Mouse (Mus musculus) limb, embryonic 15.5 days (tissue): ENCODE measurements around the gene 2310009B15Rik. TPM values are rescaled to one million over a fixed set of nuclear protein-coding genes. Genes with fewer than 3 reads are reported as not detected.

ENCODE experiments used
- ATAC-seq: fragments of 200-750 bp; cut with Nextera tagmentation; 2 replicates; pipeline ENCODE4 v1.8.0; 2017; ENCODE audit warnings: low read depth, moderate TSS enrichment; ENCODE audit not compliant: insufficient number of reproducible peaks, low FRiP score, low TSS enrichment
- H3K27ac ChIP-seq: fragments of 300-500 bp; sonication (generic); 2 replicates; pipeline ENCODE4 v1.5.1; 2015; ENCODE audit warnings: moderate library complexity, mild to moderate bottlenecking, inconsistent platforms
- H3K27me3 ChIP-seq: fragments of 300-500 bp; sonication (generic); 2 replicates; pipeline ENCODE4 v1.6.1; 2015; ENCODE audit warnings: inconsistent platforms
- H3K36me3 ChIP-seq: fragments of 300-500 bp; sonication (generic); 2 replicates; pipeline ENCODE4 v1.6.1; 2015; ENCODE audit warnings: inconsistent platforms
- H3K4me1 ChIP-seq: fragments of 300-500 bp; sonication (generic); 2 replicates; pipeline ENCODE4 v1.6.1; 2015; ENCODE audit warnings: inconsistent platforms
- H3K4me2 ChIP-seq: fragments of 300-500 bp; sonication (generic); 2 replicates; pipeline ENCODE4 v1.6.1; 2015; ENCODE audit warnings: mild to moderate bottlenecking, inconsistent platforms
- H3K4me3 ChIP-seq: fragments of 300-500 bp; sonication (generic); 2 replicates; pipeline ENCODE4 v1.5.1; 2015; ENCODE audit warnings: mild to moderate bottlenecking, inconsistent platforms
- H3K9ac ChIP-seq: fragments of 300-500 bp; sonication (generic); 2 replicates; pipeline ENCODE4 v1.6.1; 2015; ENCODE audit warnings: inconsistent platforms
- H3K9me3 ChIP-seq: fragments of 300-500 bp; sonication (generic); 2 replicates; pipeline ENCODE4 v1.6.1; 2016; ENCODE audit warnings: inconsistent platforms
- WGBS: fragments of 180-500 bp; shearing (Covaris S2); methylation state at CpG from one replicate; pipeline ENCODE4 v1.1.7; 2015; 5-methylcytosine and 5-hydroxymethylcytosine counted together
- polyA plus RNA-seq: library from polyadenylated mRNA; unstranded; fragments of >200 nt; fragmentation: Nextera tagmentation; extraction: Ambion mirVana; gene quantifications from 2 replicates; pipeline ENCODE4 v1.2.1, GENCODE M21; 2015

The 2310009B15Rik gene
- polyA plus RNA-seq, 1 experiment from 2014 or later = 38.0 TPM

DNA sequence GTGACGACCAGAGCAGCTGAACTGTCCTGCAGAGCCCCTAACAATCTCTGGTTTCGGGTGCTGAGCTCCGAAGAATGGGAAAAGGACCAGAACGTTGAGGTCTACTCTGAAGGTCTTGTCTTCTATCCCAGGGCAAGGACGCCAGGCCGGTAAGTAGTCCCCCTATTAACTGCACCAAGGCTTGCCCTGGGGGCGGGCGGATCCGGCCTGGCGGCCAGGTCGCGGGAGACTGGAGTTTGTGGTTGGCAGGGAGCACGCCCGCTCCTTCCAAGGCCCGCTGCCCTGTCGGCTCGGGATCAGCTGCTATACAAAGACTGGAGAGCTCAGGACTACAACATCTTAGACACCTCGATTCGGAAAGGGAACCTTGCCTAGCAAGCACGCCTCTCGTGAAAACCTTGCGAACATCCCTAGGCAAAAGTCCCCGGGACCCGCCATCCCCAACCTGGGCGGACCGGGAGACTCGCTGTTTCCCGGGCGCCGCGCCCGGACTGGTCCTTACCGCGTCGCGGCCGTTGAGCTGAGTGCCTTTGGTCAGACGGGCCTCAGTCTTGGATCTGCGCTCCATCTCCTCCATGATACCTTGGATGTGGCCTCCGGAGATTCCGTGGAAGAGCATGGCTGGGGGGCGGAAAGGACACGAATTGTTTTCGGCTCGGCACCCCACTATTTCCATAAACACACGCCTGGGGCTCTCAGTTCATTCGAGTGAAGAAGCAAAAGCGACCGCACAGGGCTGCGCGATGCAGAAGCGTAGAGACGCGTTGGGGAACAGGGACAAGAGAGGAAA, 15.2 kb downstream of the 2310009B15Rik start:
- no peak for ATAC-seq
- WGBS = under 1% methylated on average over 54 of the region's 54 CpGs
- Histone ChIP-seq H3K4me2 (peak overlapping the region; percentile 68), H3K36me3 (no peaks in the 10 kb centered on the region), H3K9ac (peak overlapping the region; percentile 47; the same call in 1 of the 2 replicates), H3K9me3 (no peaks in the 10 kb centered on the region), H3K27me3 (peaks cover 56% of the 10 kb centered on the region), H3K4me1 (peaks cover 44% of the 10 kb centered on the region), H3K4me3 (peak overlapping the region; percentile 51), H3K27ac (peak overlapping the region; percentile 65)

DNA sequence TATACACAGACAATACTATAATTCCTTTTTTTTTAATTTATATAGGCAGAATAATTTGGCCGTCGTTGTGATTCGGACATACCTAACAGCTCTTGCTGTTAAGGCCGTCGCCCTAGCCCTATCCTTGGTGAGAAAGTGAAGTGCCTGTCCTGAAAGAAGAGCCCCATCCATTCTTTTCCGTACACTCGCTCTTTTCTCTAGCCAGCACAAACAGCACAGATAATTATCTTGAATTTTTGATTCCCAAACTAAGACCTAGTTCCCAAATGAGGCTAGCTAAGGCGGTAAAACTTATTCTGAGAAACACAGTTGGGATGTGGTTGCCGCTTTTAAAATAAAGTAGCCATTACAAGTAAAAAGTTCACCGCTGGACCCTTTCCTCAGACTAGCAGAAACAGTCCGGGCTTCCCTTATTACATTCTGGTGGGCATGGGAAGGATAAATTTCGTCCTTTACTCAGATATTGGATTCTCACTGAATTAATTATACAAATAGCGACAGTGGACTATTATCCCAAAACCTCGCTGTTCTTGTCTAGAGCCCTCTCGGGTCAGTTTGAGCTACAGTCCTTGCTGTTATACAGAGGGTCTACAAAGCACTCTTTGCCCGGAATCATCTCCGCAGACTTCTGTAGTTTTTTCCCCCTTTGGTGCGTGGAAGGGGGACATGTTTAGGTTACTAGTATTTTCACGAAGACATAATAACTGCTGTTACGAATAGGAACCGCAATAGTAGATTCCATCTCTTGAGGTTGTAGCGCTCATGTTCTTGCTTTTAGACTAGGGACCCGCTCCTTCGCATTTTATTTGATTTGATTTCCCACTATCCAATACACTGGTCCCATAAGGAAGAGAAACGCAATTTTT, 16.0 kb downstream of the 2310009B15Rik start:
- no peak for ATAC-seq
- peak overlapping the region; percentile 65; the same call in 1 of the 2 replicates for H3K27ac ChIP-seq
- H3K9ac ChIP-seq = no peak overlapping the region; the same call in 1 of the 2 replicates
- H3K27me3 ChIP-seq = peaks cover 54% of the 10 kb centered on the region
- H3K4me3 ChIP-seq = peak overlapping the region; percentile 51
- H3K9me3 ChIP-seq = no peaks in the 10 kb centered on the region
- peaks cover 44% of the 10 kb centered on the region for H3K4me1 ChIP-seq
- WGBS = 6% methylated on average over 25 of the region's 25 CpGs
- peak overlapping the region; percentile 68 for H3K4me2 ChIP-seq
- H3K36me3 ChIP-seq = no peaks in the 10 kb centered on the region

GRCm38 (mm10) chr1:138839809-138840430, 16.7 kb downstream of the 2310009B15Rik start:
- WGBS = 12% methylated on average over 16 of the region's 16 CpGs
- Histone ChIP-seq H3K9ac (0 out of 2 replicates have a peak overlapping the region, but pooled peaks have one; percentile 17), H3K4me2 (peak overlapping the region; percentile 68), H3K36me3 (no peaks in the 10 kb centered on the region), H3K27ac (no peak overlapping the region), H3K9me3 (no peaks in the 10 kb centered on the region), H3K4me3 (peak overlapping the region; percentile 51), H3K4me1 (peaks cover 44% of the 10 kb centered on the region), H3K27me3 (peaks cover 51% of the 10 kb centered on the region)
- ATAC-seq = no peak

DNA sequence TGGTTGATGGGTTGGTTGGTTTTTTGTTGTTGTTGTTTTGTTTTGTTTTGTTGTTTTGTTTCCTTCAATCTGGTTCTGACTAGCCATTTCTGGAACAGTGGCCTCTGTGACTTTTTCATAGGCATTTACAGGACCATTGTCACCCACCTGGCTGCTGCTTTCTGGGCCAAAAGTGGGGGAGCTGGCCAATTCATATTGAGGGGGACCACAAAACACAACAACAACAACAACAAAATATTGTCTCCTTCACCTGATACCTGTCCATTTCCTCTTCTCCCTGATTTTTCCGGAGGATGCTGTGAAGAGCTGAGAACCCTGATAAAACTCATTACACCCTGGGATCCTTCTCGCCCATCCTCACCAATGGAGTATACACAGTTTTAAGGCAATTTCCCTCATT, 17.4 kb downstream of the 2310009B15Rik start:
- Histone ChIP-seq H3K27me3 (peaks cover 47% of the 10 kb centered on the region), H3K9me3 (no peaks in the 10 kb centered on the region), H3K4me3 (peak overlapping the region; percentile 51), H3K9ac (no peak overlapping the region), H3K4me1 (peaks cover 43% of the 10 kb centered on the region), H3K4me2 (peak overlapping the region; percentile 68; the same call in 1 of the 2 replicates), H3K36me3 (no peaks in the 10 kb centered on the region), H3K27ac (no peak overlapping the region)
- 38% methylated on average over 2 of the region's 2 CpGs for WGBS
- ATAC-seq = no peak

- no peak overlapping the region for H3K9ac ChIP-seq
- ATAC-seq = peak; percentile 9; the same call in 1 of the 2 replicates
These were observed 18.6 kb downstream of the 2310009B15Rik start for GRCm38 (mm10) chr1:138837786-138838743.

GRCm38 (mm10) chr1:138835355-138835900, 21.2 kb downstream of the 2310009B15Rik start:
- H3K9me3 ChIP-seq = no peaks in the 10 kb centered on the region
- ATAC-seq = no peak
- H3K27me3 ChIP-seq = peaks cover 54% of the 10 kb centered on the region
- no peak overlapping the region for H3K4me3 ChIP-seq
- H3K27ac ChIP-seq = no peak overlapping the region
- 8% methylated on average over 3 of the region's 3 CpGs for WGBS
- no peak overlapping the region for H3K4me2 ChIP-seq
- no peaks in the 10 kb centered on the region for H3K36me3 ChIP-seq
- H3K9ac ChIP-seq = no peak overlapping the region
- H3K4me1 ChIP-seq = peaks cover 22% of the 10 kb centered on the region

More at GRCm38 (mm10) chr1:138837786-138838743, 18.6 kb downstream of the 2310009B15Rik start:
- Histone ChIP-seq H3K27ac (no peak overlapping the region; the same call in 1 of the 2 replicates), H3K4me2 (peak overlapping the region; percentile 39), H3K36me3 (no peaks in the 10 kb centered on the region), H3K4me3 (peak overlapping the region; percentile 27), H3K27me3 (peaks cover 42% of the 10 kb centered on the region), H3K4me1 (peaks cover 31% of the 10 kb centered on the region), H3K9me3 (no peaks in the 10 kb centered on the region)
- WGBS = 13% methylated on average over 27 of the region's 27 CpGs

DNA sequence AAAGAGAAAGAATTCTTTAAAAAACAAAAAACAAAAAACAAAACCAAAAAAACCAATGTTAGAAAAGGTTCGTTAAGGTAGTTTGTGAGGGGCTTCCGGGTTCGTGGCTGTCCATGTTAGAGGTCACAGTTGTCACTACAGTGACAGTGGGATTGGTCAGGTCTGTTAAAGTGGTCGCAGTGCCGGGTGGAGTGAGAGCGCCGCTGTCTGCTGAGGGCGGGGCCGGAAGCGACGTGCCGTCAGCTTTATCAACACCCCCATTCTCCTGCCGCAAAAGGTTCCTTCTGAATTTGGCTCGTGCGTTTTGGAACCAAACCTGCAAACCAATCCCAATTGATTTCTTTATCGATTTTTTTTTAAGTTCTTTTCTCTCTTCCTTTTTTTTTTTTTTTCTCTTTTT, 25.3 kb downstream of the 2310009B15Rik start:
- peak overlapping the region; percentile 42 for H3K4me2 ChIP-seq
- H3K36me3 ChIP-seq = no peaks in the 10 kb centered on the region
- 12% methylated on average over 16 of the region's 16 CpGs for WGBS
- peak overlapping the region; percentile 22 for H3K4me3 ChIP-seq
- H3K27ac ChIP-seq = no peak overlapping the region
- peaks cover 23% of the 10 kb centered on the region for H3K27me3 ChIP-seq
- no peak for ATAC-seq
- peaks cover 7% of the 10 kb centered on the region; the same call in 1 of the 2 replicates for H3K4me1 ChIP-seq
- H3K9me3 ChIP-seq = no peaks in the 10 kb centered on the region
- no peak overlapping the region for H3K9ac ChIP-seq

DNA sequence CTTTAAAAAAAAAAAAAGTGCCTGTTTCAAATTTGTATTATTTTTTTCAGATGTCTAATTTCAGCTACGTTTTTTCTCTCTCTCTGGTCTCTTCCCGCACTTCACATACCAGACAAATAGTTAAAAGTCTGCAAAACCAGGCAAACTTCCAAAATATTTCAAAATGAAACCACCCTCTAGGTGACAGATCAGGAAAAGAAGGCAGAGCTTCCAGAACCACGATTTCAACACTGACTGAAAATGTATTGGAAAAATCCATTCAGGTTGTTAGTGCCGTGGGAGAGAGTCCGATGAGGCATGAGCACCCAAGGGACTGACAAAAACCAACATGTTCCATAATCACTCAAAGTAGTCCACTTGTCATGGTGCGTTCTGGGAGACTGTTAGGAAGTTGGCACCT, 29.8 kb downstream of the 2310009B15Rik start:
- peaks cover 7% of the 10 kb centered on the region; the same call in 1 of the 2 replicates for H3K4me1 ChIP-seq
- WGBS = 19% methylated on average over 6 of the region's 6 CpGs
- no peaks in the 10 kb centered on the region for H3K9me3 ChIP-seq
- no peaks in the 10 kb centered on the region for H3K27me3 ChIP-seq
- no peak for ATAC-seq
- H3K4me2 ChIP-seq = 0 out of 2 replicates have a peak overlapping the region, but pooled peaks have one; percentile 2
- no peak overlapping the region for H3K27ac ChIP-seq
- no peak overlapping the region for H3K4me3 ChIP-seq
- H3K9ac ChIP-seq = no peak overlapping the region
- no peaks in the 10 kb centered on the region for H3K36me3 ChIP-seq

GRCm38 (mm10) chr1:138822985-138823322, 33.7 kb downstream of the 2310009B15Rik start:
- Histone ChIP-seq H3K4me2 (no peak overlapping the region), H3K27ac (no peak overlapping the region), H3K27me3 (no peaks in the 10 kb centered on the region), H3K4me1 (peaks cover 5% of the 10 kb centered on the region; the same call in 1 of the 2 replicates), H3K4me3 (no peak overlapping the region), H3K9ac (no peak overlapping the region), H3K36me3 (no peaks in the 10 kb centered on the region), H3K9me3 (no peaks in the 10 kb centered on the region)
- whole genome bisulfite sequencing = 93% methylated on average over 1 of the region's 1 CpGs
- no peak for ATAC-seq

DNA sequence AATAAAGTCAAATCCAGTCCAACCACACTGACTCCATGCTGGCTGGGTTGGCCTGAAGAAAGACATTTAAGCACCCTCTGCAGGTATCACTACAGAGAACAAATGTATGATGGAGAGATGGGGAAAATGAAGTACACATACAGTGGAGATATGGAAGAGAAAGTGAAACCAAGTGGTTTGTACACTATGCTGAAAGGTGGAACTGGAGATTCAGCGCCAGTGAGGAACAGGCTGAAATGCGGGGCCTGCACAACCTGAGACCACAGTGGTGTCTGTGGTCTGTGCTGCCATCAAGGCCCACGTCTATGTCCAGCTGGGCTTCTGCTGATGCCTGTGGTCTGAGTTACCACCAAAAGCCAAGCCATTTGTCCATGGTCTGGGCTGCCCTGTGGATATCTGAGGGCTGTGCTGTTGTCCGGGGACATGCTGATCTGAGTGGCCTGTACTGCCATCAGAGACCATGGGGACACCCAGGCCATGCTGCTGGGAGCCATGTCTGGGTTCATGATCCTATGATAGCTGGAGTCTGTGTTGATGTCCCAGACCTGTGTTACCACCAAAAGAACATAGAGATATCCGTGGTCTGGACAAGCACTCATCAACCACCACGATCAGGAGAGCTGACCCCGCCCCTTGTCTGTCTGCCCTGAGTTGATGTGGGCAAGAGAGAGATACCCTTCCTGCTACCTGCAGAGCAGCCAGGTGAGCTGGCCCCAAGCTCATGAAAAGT, 34.2 kb downstream of the 2310009B15Rik start:
- Histone ChIP-seq H3K27me3 (no peaks in the 10 kb centered on the region), H3K9me3 (no peaks in the 10 kb centered on the region), H3K27ac (no peak overlapping the region), H3K4me3 (no peak overlapping the region), H3K4me1 (peaks cover 5% of the 10 kb centered on the region; the same call in 1 of the 2 replicates), H3K9ac (no peak overlapping the region), H3K4me2 (no peak overlapping the region), H3K36me3 (no peaks in the 10 kb centered on the region)
- ATAC-seq = peak; percentile 35; the same call in 1 of the 2 replicates
- 89% methylated on average over 7 of the region's 7 CpGs for WGBS
